Comparison of ENCODE assay signal across 8 mouse cellular contexts in the genomic region with DNA sequence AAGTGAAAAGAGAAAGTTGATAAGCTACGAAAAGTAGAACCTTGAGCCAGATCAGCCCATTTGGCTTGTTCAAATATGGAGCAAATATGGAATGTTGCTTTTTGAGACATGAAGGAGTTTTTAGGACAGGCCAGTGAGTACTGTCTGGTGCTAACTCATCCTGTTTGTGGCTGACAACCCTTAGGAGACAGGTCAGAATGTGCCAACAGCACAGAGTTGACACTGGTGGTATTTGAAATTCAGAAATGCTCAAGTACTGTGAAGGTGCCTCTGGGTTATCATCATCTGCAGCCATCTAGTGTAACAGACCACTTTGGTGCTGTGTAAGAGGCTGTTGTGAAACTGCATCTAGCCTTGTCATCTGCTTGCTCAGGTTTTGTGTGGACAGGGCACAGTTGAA. TPM values are rescaled to one million over a fixed set of nuclear protein-coding genes. Genes with fewer than 3 reads are reported as not detected.
DNase-seq lines count a peak whose midpoint lies in the region; ATAC-seq and TF ChIP-seq lines count a peak whose summit lies in the region.

No protein-coding gene starts in this region.

- DNase-seq in adrenal gland, postnatal 14 days, result peak; percentile 32
- DNase-seq in adrenal gland, postnatal 10 days, result no peak
- DNase-seq in CH12.LX (ENCODE audit: extremely low read depth), result no peak
- DNase-seq in heart, postnatal 0 days (ENCODE audit: low spot score), result no peak
- no peak for DNase-seq in frontal cortex, postnatal 10 days (ENCODE audit: low spot score in 2 of 2)
- DNase-seq in kidney, adult 18-20 months, result no peak
- DNase-seq in thymus, postnatal 4 days, result no peak

- in situ Hi-C loops in CH12.LX (cut with MboI; ENCODE audit: low pct_ligation_motif_present, low pct_unique_long_range_greater_than_20kb, low sequenced_read_pairs), result loop anchor here (10.0 kb wide), 1 partner anchor 64 kb away; no protein-coding TSS in a partner anchor

- peak overlapping the region; percentile 63 for H3K27ac ChIP-seq in CH12.LX (ENCODE audit: insufficient read depth, low read depth)
- no peak overlapping the region for H3K27ac ChIP-seq in heart, postnatal 0 days (ENCODE audit: low read depth)

- ATAC-seq in heart, postnatal 0 days (ENCODE audit: insufficient read depth, low read depth), result no peak

- peaks cover 0 to 3% of the 10 kb centered on the region in 2 experiments for H3K36me3 ChIP-seq in CH12.LX (replicated peaks in 1 of 2; ENCODE audit: control insufficient read depth in 1 of 2, insufficient read depth in 1 of 2, low read length in 1 of 2)
- no peaks in the 10 kb centered on the region for H3K36me3 ChIP-seq in heart, postnatal 0 days (replicated peaks; ENCODE audit: control insufficient read depth, insufficient read depth, low read length)
- no peaks in the 10 kb centered on the region for H3K36me3 ChIP-seq in megakaryocyte, embryonic 14.5 days (replicated peaks; ENCODE audit: low read length)

- peaks cover 8 to 38% of the 10 kb centered on the region in 2 experiments for H3K4me1 ChIP-seq in CH12.LX (ENCODE audit: control insufficient read depth in 1 of 2, insufficient read depth in 2 of 2)
- H3K4me1 ChIP-seq in heart, postnatal 0 days (ENCODE audit: control insufficient read depth, insufficient read depth), result peaks cover 12% of the 10 kb centered on the region
- H3K4me1 ChIP-seq in megakaryocyte, embryonic 14.5 days, result peaks cover 34% of the 10 kb centered on the region

- no peak for TF ChIP-seq CTCF in CH12.LX (conservative IDR thresholded peaks at IDR 0.05 in 1 of 2, IDR thresholded peaks at IDR 0.05 in 1 of 2; ENCODE audit: low read depth in 2 of 2, low read length in 2 of 2)
- no peak for TF ChIP-seq CTCF in heart, postnatal 0 days (IDR thresholded peaks at IDR 0.05; ENCODE audit: low read depth)

- no peak for TF ChIP-seq POLR2A in CH12.LX (IDR thresholded peaks at IDR 0.05; ENCODE audit: low read depth, low read length)

- 48% methylated on average over 1 of the region's 1 CpGs for WGBS in heart, postnatal 0 days

- dilution Hi-C loops in CH12.LX (cut with MboI; ENCODE audit: extremely low pct_ligation_motif_present, extremely low pct_unique_long_range_greater_than_20kb, low sequenced_read_pairs), result no loop called here

- peak overlapping the region; percentile 80 to 100 (median 86) for H3K4me3 ChIP-seq in CH12.LX (replicated peaks in 1 of 3; ENCODE audit: low read depth in 2 of 3, low read length in 2 of 3, poor library complexity in 1 of 3)
- peak overlapping the region; percentile 95 for H3K4me3 ChIP-seq in heart, postnatal 0 days (ENCODE audit: low read depth, low read length)
- H3K4me3 ChIP-seq in megakaryocyte, embryonic 14.5 days (replicated peaks), result peak overlapping the region; percentile 78

- peaks cover 19% of the 10 kb centered on the region for H3K27me3 ChIP-seq in CH12.LX (replicated peaks)
- H3K27me3 ChIP-seq in heart, postnatal 0 days (ENCODE audit: control insufficient read depth, insufficient read depth, low read length), result no peaks in the 10 kb centered on the region
- H3K27me3 ChIP-seq in megakaryocyte, embryonic 14.5 days (replicated peaks), result peaks cover 23% of the 10 kb centered on the region

- peak overlapping the region; percentile 91 for H3K4me2 ChIP-seq in CH12.LX (ENCODE audit: insufficient read depth, low read depth, poor library complexity, severe bottlenecking)
- peak overlapping the region; percentile 85 for H3K4me2 ChIP-seq in heart, postnatal 0 days (ENCODE audit: low read depth, low read length)

- peak overlapping the region; percentile 98 for H3K9ac ChIP-seq in CH12.LX (ENCODE audit: insufficient read depth, low read depth)
- 0 out of 2 replicates have a peak overlapping the region, but pooled peaks have one; percentile 85 for H3K9ac ChIP-seq in heart, postnatal 0 days (replicated peaks; ENCODE audit: low read depth, low read length)

- TF ChIP-seq RAD21 in CH12.LX (IDR thresholded peaks at IDR 0.05; ENCODE audit: low read depth, low read length), result no peak

- H3K79me2 ChIP-seq in CH12.LX (replicated peaks; ENCODE audit: control insufficient read depth, extremely low read depth, insufficient read depth, poor library complexity, severe bottlenecking), result peaks cover 40% of the 10 kb centered on the region

- H3K9me3 ChIP-seq in CH12.LX (replicated peaks; ENCODE audit: low read length), result no peaks in the 10 kb centered on the region
- no peaks in the 10 kb centered on the region for H3K9me3 ChIP-seq in heart, postnatal 0 days (replicated peaks; ENCODE audit: control insufficient read depth, low read length)
- H3K9me3 ChIP-seq in megakaryocyte, embryonic 14.5 days, result no peaks in the 10 kb centered on the region

- TF ChIP-seq EP300 in CH12.LX (IDR thresholded peaks at IDR 0.05; ENCODE audit: low read length), result no peak; the same call in 1 of the 2 replicates
- no peak for TF ChIP-seq EP300 in heart, postnatal 0 days (IDR thresholded peaks at IDR 0.05; ENCODE audit: low read depth)

TF ChIP-seq in CH12.LX, 34 proteins besides CTCF, POLR2A, EP300 and RAD21:
- TF ChIP-seq E2F4 (IDR thresholded peaks at IDR 0.05; ENCODE audit: insufficient replicate concordance, low read depth, low read length) (no peak), MAFK (IDR thresholded peaks at IDR 0.05; ENCODE audit: insufficient replicate concordance, low read length) (no peak), ZKSCAN1 (IDR thresholded peaks at IDR 0.05; ENCODE audit: borderline replicate concordance, low read depth, low read length) (no peak), USF1 (IDR thresholded peaks at IDR 0.05; ENCODE audit: low read depth, low read length) (no peak), UBTF (IDR thresholded peaks at IDR 0.05; ENCODE audit: low read depth, low read length) (no peak), NELFE (IDR thresholded peaks at IDR 0.05; ENCODE audit: low read depth, low read length) (no peak), HCFC1 (IDR thresholded peaks at IDR 0.05; ENCODE audit: low read depth, low read length) (no peak), MEF2A (IDR thresholded peaks at IDR 0.05; ENCODE audit: borderline replicate concordance, low read depth, low read length) (no peak), USF2 (conservative IDR thresholded peaks at IDR 0.05; ENCODE audit: low read depth, low read length) (no peak)

RNA-seq across cellular contexts. Expression of a gene that starts 1.5 kb away (rescaled TPM):
- total RNA-seq in adrenal gland, postnatal 14 days (2021), result 53.1 and 57.6 TPM in 2 replicates
- total RNA-seq in adrenal gland, postnatal 10 days (2021), result 10 to 100 TPM; 42.3 to 45.6 TPM
- 11.7 and 16.6 TPM in 2 replicates for total RNA-seq in CH12.LX (2012; rRNA removed)
- total RNA-seq in CH12.LX (2014; rRNA removed), result 12.7 and 12.9 TPM in 2 replicates
- 9.0 and 9.3 TPM in 2 replicates for polyA plus RNA-seq in CH12.LX (2012; ENCODE audit: insufficient read length, low read depth)
- 11.4 and 22.7 TPM in 2 replicates for total RNA-seq in heart, postnatal 0 days (2014; rRNA removed; ENCODE audit: low replicate concordance)
- 2.4 and 3.0 TPM in 2 replicates for polyA plus RNA-seq in heart, postnatal 0 days (2015; fragmentation: Nextera tagmentation; extraction: Ambion mirVana)
- polyA plus RNA-seq in megakaryocyte, embryonic 14.5 days (2012; ENCODE audit: insufficient read depth, low replicate concordance), result 1.2 and 3.1 TPM in 2 replicates
